12 mouse cellular contexts compared by ENCODE assay signal in the genomic region with DNA sequence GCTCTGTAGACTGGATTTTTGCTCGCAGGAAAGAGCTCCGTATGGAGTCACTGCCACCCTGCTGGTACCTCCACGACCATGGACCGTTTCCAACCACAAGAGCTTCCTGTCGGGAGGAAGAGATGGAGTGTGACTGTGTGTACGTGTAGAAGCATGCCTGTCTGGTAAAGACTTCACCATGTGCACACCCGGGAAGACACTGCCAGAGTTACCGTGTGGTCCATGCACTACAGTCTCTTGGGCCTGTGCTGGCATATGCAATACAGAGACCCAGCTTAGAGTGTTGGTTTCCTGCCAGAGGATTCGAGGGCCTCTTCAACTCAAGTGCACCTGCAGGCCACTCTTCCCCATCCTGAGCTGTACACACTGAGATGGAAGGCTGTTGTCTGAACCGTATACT. TPM values are rescaled to one million over a fixed set of nuclear protein-coding genes. Genes with fewer than 3 reads are reported as not detected.
A peak's percentile ranks its signal among the peaks of the same experiment; 100 is the strongest.
DNase-seq lines count a peak whose midpoint lies in the region; ATAC-seq lines count a peak whose summit lies in the region.
"Had no signal": no experiment of that assay in that cellular context is flagged by ENCODE, and none has a peak within 500 bp of the region (broad histone marks: within the 10 kb centered on the region; RNA-seq: fewer than 3 reads in every experiment).

No protein-coding gene starts in this region.

- H3K9ac ChIP-seq in heart, embryonic 14.5 days (ENCODE audit: low read length) = no peak overlapping the region
- H3K9ac ChIP-seq: embryonic facial prominence, embryonic 13.5 days; hindbrain, embryonic 13.5 days; neural tube, embryonic 12.5 days had no signal

- peak; percentile 54; the same call in 1 of the 2 replicates for ATAC-seq in heart, embryonic 14.5 days (ENCODE audit: insufficient number of reproducible peaks, insufficient read depth, low FRiP score, low read depth)

- H3K4me1 ChIP-seq in heart, embryonic 14.5 days (ENCODE audit: control insufficient read depth in 2 of 2, insufficient read depth in 2 of 2, low read length in 2 of 2) = peaks cover 36 to 61% of the 10 kb centered on the region in 2 experiments
- H3K4me1 ChIP-seq: neural tube, embryonic 12.5 days had no signal

- H3K36me3 ChIP-seq in heart, embryonic 14.5 days (ENCODE audit: control insufficient read depth, insufficient read depth, low read length) = no peaks in the 10 kb centered on the region
- H3K36me3 ChIP-seq: hindbrain, embryonic 13.5 days; neural tube, embryonic 12.5 days had no signal

- intact Hi-C loops in heart, postnatal 10 days (cut with DNase I) = no loop called here

- peak overlapping the region; percentile 35 to 52; a peak in 3 of 4 replicates for H3K27ac ChIP-seq in heart, embryonic 14.5 days (replicated peaks in 1 of 2; ENCODE audit: control insufficient read depth in 1 of 2, insufficient read depth in 1 of 2, low read depth in 2 of 2, low read length in 2 of 2)
- H3K27ac ChIP-seq: embryonic facial prominence, embryonic 13.5 days; hindbrain, embryonic 13.5 days; neural tube, embryonic 12.5 days had no signal

- no peak overlapping the region for H3K4me2 ChIP-seq in heart, embryonic 14.5 days (ENCODE audit: low read length)
- H3K4me2 ChIP-seq: embryonic facial prominence, embryonic 13.5 days; hindbrain, embryonic 13.5 days; neural tube, embryonic 12.5 days had no signal

- H3K9me3 ChIP-seq in heart, embryonic 14.5 days (ENCODE audit: control insufficient read depth, low read length) = no peaks in the 10 kb centered on the region
- H3K9me3 ChIP-seq: embryonic facial prominence, embryonic 13.5 days; hindbrain, embryonic 13.5 days; neural tube, embryonic 12.5 days had no signal

- no peak for DNase-seq in heart, postnatal 10 days
- DNase-seq in cerebellum, adult 18-20 months = peak; percentile 49 to 52
- peak; percentile 38 for DNase-seq in heart, postnatal 4 days
- DNase-seq in thymus, adult 18-20 months = peak; percentile 22 to 39
- no peak for DNase-seq in layer of hippocampus, adult 8-10 months (ENCODE audit: low spot score in 2 of 2)
- no peak for DNase-seq in layer of hippocampus, adult 9-10 months (ENCODE audit: low spot score)
- no peak for DNase-seq in right cerebral cortex, postnatal 10 days (ENCODE audit: low spot score in 2 of 2)
- DNase-seq: kidney, postnatal 25 days had no signal

- no peak overlapping the region for H3K4me3 ChIP-seq in heart, embryonic 14.5 days (ENCODE audit: control insufficient read depth in 1 of 2, insufficient read depth in 1 of 2, low read depth in 1 of 2, low read length in 2 of 2)
- H3K4me3 ChIP-seq: embryonic facial prominence, embryonic 13.5 days; hindbrain, embryonic 13.5 days; neural tube, embryonic 12.5 days had no signal

- H3K27me3 ChIP-seq in heart, embryonic 14.5 days (ENCODE audit: control insufficient read depth, insufficient read depth, low read length) = no peaks in the 10 kb centered on the region
- H3K27me3 ChIP-seq: embryonic facial prominence, embryonic 13.5 days; hindbrain, embryonic 13.5 days; neural tube, embryonic 12.5 days had no signal

- 36% methylated on average over 10 of the region's 10 CpGs for WGBS in heart, embryonic 14.5 days

RNA-seq across cellular contexts. Expression of a gene that starts 41.8 kb away (rescaled TPM):
- polyA plus RNA-seq in heart, embryonic 14.5 days (2014; fragmentation: Nextera tagmentation; extraction: Ambion mirVana) = 18.4 and 18.6 TPM in 2 replicates
- total RNA-seq in heart, postnatal 10 days (2021) = 10 to 100 TPM; 21.1 to 27.6 TPM
- total RNA-seq in heart, postnatal 4 days (2021) = 10 to 100 TPM; 23.6 to 25.6 TPM
- 10 to 100 TPM in 2 of 4 experiments, 1 to 10 TPM in 2; 8.8 to 10.6 (median 10.1) TPM for total RNA-seq in layer of hippocampus, adult 8-10 months (2022)

Comparison
In these comparisons a context has a peak if more than half of its experiments do, and no peak if none do; other contexts are left out.
1. DNase-seq: peak in cerebellum, adult 18-20 months (2 of 2), heart, postnatal 4 days (single experiment) and thymus, adult 18-20 months (2 of 2); none in heart, postnatal 10 days (0 of 2), layer of hippocampus, adult 8-10 months (0 of 2), layer of hippocampus, adult 9-10 months (single experiment) and right cerebral cortex, postnatal 10 days (0 of 2).